Mouse (Mus musculus): ENCODE measurements around the gene Naga.

DNA sequence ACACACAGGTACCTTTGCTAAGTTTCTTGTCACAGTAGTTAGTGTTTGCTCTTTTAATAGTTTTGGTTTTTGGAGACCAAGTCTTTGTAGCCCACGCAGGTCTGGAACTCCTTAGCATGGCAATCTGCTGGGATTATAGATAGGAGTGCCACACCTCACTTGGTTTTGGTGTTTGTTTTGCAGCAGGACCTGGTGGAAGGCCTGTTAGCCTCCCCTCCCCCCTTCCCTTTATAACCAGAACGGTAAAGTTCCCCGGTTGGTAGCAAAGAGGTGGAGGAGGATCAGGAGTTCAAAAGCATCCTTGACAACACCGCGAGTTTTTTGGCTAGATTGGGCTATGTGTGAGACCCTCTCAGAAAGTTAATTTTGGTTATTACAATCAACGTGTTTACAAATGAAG, 6.2 kb upstream of the Naga start:
- TF ChIP-seq CTCF (IDR thresholded peaks at IDR 0.05) (no peak), POLR2A (IDR thresholded peaks at IDR 0.05; ENCODE audit: insufficient read depth, low read depth, low read length) (no peak), EP300 (IDR thresholded peaks at IDR 0.05; ENCODE audit: insufficient read depth, low read depth, low read length) (no peak)
